Mouse (Mus musculus) adipocyte (in vitro differentiated cells): ENCODE data around the gene Cluh.

Experiments used
- DNase-seq: peaks from one replicate; pipeline ENCODE4 v3.0.0-alpha.2; 2016; ENCODE audit warnings: low spot score

Gene Cluh

GRCm38 (mm10) chr11:74649095-74649646 lies at the start of gene Cluh:
TSS of gene Cluh (plus strand) at chr11:74649495.
- peak; percentile 96 for DNase-seq

- DNase-seq, result no peak
These were observed 47.0 kb upstream of the Cluh start for GRCm38 (mm10) chr11:74602286-74602685.

DNA sequence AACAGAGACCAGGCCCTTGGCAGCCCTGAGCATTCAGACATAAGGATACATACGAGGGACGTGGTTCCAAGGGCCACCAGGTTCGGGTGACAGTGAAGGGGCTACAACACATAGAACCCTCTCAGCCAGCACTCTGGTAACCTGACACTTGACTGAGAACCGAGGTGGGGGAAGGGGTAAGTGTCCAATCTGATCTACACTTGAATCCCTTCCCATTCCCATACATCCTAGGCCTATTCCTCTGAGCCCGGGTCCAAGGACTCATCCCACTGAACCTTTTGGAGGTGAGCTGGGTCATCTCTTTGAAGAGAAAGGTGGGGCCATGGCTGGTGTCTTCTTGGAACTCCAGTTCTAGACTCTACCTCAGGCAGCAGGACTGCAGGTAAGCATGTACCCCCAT lies 39.2 kb upstream of the Cluh start:
- DNase-seq, result no peak

GRCm38 (mm10) chr11:74610545-74611176 lies 38.6 kb upstream of the Cluh start, which contains the start of gene Rap1gap2:
TSS of gene Rap1gap2 (minus strand) at chr11:74610915.
- no peak for DNase-seq

DNA sequence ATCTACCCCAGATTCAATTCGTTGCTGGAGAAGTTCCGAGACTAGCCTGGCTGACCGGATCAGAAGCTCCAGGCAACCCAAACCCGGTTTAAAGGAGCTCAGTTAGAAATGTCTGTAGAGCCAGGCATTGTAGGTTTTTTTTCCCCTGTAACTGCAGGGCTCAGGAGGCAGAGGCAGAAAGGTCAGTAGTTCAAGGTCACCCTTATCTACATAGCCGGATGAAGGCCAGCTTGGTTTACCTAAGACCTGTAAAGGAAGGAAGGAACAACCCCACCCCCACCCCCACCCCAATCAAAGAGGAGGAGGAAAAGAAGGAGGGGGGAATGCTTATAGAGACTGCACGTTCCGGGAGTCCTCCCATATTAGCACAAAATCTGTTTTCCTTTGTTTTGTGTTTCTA lies 37.9 kb upstream of the Cluh start:
- DNase-seq, result no peak

- no peak for DNase-seq
These were observed 35.9 kb upstream of the Cluh start for GRCm38 (mm10) chr11:74613428-74613827.

- DNase-seq, result no peak
These were observed 33.7 kb upstream of the Cluh start for GRCm38 (mm10) chr11:74615571-74615970.

GRCm38 (mm10) chr11:74619201-74619955 lies 29.9 kb upstream of the Cluh start, which contains the start of gene Ccdc92b:
TSS of gene Ccdc92b (plus strand) at chr11:74619605.
- peak; percentile 25 for DNase-seq

- no peak for DNase-seq
These were observed 29.4 kb upstream of the Cluh start for GRCm38 (mm10) chr11:74619956-74620300.

DNA sequence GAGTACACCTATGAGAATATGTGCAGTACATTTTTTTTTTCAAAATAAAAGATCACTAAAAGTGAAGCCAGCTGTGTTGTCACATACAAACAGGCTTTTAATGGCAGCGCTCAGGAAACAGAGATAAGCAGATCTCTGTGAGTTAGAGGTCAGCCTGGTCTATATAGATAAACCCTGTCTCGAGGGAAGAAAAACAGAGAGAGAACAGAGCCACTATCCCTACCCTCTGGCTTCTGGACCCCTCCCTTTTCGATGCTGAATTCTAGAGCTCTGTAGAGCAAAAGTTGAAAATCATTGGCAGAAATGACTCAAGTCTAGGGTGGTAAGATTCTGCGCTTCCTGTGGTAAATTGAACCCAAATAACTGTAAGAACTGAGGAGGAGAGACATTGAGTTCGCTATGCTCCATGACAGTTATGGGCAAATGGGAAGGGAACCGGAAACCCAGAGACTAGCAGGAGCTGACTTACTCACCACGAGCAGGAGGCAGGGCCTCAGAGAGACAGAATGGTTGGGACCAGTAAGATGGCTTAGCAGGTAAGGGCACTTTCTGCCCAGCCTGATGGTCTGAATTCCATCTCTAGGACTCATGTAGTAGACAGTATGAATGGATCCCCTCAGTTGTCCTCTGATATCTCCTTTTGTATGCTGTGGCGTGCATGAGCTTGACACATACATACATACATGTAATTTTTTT lies 27.2 kb upstream of the Cluh start:
- DNase-seq, result no peak

DNA sequence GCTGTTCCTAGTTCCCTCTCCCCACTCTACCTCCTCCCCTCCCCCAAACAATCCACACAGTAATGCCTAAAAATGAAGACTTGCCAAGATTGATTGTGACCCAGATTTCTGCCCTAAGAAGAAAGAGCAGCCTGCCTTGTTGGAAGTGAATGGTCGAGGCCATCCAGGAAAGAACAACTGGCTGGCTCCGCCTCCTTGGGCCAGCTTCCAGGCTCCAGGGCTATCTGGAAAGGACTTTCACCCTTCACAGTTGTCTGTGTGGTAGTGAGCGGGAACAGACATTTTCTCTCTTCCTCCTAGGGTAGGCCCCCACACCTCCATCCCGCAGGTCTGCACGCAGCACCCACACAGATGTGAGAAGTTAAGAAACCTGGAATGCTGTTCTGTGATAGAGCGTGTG lies 25.6 kb upstream of the Cluh start:
- DNase-seq, result peak; percentile 40

DNA sequence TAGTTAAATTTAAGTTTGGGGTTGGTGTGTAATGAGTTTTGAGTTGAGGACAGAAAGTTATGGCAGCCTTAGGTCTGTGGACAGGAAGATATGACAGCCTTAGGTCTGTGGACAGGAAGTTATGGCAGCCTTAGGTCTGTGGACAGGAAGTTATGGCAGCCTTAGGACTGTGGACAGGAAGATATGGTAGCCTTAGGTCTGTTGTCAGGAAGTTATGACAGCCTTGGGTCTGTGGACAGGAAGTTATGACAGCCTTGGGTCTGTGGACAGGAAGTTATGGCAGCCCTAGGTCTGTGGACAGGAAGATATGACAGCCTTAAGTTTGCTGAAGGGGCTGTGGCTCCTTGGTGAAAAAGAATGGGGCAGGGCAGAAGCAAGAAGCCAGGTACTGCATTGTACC lies 24.0 kb upstream of the Cluh start:
- DNase-seq, result no peak

- no peak for DNase-seq
These were observed 21.8 kb upstream of the Cluh start for GRCm38 (mm10) chr11:74627481-74627880.

- DNase-seq, result no peak
These were observed 17.2 kb upstream of the Cluh start for GRCm38 (mm10) chr11:74631880-74632789.

- peak; percentile 85 for DNase-seq
These were observed 14.6 kb upstream of the Cluh start for GRCm38 (mm10) chr11:74634490-74635275.

GRCm38 (mm10) chr11:74637486-74637885 lies 11.8 kb upstream of the Cluh start:
- DNase-seq, result no peak

DNA sequence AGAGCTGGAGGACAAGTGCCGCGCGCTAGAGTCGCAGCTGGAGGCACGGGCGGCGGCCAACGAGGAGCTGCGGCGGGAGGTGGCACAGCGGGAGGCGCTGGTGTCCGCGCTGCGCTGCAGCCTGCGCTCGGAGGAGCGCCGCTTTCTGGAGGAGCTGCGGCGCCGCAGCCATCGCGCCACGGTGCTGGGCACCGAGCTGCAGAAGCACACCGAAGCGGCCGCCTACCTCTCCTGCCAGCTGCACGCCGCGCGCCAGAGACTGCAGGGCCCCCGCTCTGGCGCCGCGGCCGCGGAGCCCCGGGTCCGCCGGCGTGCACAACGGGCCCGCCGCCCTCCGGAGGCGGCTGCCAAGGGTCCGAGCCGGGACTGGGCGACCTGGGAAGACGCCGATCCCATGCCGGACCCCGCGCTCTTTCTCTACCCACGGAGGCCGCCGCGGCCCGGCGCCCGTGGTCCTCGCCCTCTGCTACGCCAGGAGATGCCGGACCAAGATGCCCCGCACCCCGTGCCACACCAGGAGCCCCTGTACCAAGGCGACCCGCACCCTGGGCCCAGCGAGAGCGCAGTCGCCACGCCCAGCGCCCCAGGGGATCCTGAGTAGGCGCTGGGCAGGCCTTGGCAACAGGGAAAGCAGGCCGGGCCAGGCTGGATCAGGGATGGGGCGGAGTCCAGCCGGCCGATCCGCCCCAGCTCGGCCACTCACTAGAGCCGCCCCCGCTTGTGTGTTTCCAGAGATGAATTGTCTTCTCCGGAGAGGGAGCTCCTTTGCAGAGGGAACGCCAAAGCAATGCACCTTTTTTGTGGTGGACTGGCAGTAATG lies 11.1 kb upstream of the Cluh start:
- peak; percentile 91 for DNase-seq

DNA sequence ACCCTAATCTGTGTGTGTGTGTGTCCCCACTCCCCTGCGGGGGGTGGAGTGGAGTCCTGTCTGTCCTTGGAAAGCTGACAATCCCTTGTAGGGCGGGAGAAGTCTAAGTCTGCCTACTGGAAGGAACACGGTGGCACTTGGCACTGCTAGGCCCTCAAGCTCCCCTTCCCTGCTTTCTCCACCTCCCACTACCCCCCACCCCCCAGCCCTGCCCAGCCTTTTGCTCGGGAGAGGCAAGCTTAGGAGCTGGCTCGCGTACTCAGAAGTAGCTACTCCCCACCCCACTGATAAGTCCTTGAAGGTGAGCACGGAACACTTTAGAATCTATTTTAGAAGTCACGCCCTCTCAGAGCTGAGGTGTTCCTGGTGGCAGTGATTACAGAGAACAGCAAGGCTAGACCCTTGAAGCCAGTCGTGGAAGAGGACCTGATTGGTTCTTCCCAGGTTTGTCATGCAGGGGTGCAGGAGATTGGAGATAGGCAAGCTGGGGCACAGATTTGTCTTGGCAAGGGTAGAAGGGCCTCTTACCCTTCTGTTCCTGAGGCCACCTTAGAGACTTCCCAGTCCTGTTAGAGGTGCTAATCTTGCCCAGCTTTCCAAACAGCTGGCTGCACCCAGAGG lies 10.4 kb upstream of the Cluh start:
- DNase-seq, result no peak

- DNase-seq, result no peak
These were observed 9.7 kb upstream of the Cluh start for GRCm38 (mm10) chr11:74639628-74640027.

DNA sequence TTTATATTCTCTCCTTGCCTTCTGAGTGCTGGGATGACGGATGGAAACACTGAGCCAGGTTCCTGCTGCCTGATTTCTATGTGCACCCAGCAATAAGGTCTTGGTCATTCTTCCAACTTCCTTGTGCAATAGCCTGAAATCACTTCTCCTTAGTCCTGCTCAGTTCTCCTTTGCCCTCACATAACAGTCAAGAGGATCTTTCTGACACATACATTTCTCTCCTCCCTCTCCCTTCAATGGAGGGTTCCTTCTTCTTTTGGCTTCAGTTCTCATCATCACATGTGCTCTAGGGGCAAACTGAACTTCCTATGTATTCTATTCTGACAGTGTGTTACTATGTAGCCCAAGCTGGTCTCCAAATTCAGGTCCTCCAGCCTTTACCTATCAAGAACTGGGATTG lies 1.3 kb upstream of the Cluh start:
- DNase-seq, result peak; percentile 80
